Mouse (Mus musculus): ENCODE data around the gene Inpp5a.
"Not testable (repeated sequence)": the region's sequence is repeated elsewhere in the genome, so short reads cannot be mapped to it uniquely, and the experiment has no call there.

Inpp5a gene

DNA sequence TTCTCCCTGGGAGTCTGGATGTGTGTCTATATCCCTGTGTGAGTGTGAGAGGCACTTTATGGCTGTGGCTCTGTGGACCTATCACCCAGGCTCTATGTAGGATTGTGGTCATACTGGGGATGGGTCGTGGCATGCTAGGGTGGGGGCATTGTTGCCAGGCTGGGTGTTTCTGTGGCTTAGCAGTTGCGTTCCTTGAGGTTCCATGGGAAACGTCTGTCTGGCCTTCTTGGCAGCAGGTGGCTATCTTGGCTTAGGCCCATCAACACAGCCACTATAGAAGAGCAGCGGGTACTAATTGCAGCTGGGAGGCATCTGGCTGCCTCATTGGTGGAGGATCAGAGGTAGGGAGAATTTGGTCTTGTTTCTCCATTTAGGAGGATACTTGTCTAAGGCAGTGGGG lies 10.7 kb downstream of the Inpp5a start:
- DNase-seq (ENCODE audit: low read depth in 1 of 2, low spot score in 2 of 2) = no peak

DNA sequence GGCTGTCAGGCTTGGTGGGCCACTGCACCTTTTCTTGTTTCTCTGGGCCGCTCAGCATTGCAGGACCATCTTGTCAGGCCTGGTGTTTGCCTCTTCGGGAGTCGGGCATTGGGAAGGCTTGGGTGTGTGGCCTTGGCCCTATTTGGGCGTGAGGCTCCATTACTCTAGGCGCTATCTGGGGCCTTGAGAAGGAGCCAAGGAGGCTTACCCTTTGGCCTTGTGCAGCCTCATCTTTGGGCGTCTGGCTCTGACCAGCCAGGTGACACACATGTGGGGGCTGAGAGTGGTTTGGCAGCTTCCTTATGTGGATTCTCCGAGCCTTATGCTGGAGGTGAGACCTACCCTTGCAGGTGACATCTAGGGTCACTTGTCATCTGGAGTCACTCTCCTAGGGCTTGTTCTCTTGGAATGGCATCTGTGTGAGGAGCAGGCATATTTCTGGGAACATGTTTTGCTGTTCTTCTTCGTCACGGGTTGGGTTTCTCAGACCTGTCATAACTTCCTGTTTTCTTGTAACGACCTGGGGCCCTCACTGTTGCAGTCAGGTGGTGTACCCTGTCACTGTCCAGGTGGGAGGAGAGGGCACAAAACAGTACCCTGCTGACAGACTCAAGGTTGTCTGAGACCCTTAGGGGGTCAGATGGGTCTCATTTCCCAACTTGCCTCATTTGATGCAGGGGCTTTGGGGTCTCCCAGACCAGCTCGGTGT lies 11.2 kb downstream of the Inpp5a start:
- no peak for DNase-seq (ENCODE audit: low read depth in 1 of 2, low spot score in 2 of 2)

DNA sequence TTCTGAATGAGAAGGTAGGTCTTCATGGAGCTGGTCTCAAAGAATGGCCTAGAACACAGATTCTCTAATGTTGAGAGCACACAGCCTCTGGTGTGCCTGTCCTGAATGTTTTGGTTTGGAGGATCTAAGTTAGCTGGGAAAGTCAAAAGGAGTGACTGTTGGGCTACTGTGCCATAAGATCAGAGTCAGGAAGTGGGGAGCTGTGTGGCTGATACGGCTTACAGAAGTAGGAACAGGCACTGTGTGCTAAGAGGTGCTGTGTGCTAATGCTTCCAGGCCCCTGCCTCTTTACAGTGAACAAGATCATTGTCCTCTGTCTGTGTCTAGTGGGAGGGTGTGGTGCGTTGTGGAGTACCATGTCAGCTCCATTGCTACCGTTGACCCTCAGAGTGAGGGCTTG lies 12.0 kb downstream of the Inpp5a start:
- DNase-seq (ENCODE audit: low read depth in 1 of 2, low spot score in 2 of 2) = no peak

DNA sequence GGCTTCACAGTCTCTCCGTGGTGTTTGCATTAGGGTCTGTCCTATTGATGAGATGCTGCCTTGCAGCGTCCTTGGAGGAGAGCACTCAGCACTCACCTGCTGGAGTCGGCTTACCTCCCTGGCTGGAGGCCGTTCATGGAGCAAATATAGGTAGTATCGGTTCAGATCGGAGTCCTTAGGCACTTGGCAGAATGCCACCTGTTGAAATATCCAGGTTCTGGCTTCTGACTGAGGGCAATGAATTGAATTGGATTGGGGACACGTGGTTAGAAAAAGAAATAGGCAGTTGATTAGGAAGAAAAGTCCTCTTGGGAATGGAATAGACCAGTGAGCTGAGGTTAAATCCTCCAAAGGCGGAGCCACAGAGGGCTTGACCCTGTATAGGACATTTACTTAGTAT lies 12.9 kb downstream of the Inpp5a start:
- no peak for DNase-seq (ENCODE audit: low read depth in 1 of 2, low spot score in 2 of 2)

DNA sequence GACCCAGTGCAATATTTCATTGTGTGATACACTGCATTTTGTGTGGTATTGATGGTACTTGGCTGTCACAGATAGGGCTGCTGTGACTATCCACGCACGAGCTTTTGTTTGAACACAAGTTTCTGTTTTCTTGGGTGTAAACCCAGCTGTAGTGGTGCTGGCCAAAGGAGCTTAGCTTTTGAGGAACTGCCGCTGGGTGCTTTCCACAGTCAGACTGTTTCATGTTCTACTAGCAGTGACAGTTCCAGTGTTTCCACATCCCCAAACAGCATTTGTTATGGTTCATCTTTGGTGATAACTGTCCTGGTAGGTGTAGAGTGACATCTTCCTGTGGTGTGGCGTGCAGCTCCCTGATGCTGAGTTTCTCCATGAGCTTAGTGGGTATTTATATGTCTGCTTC lies 13.8 kb downstream of the Inpp5a start:
- DNase-seq (ENCODE audit: low read depth in 1 of 2, low spot score in 2 of 2) = peak; percentile 32 to 62

DNA sequence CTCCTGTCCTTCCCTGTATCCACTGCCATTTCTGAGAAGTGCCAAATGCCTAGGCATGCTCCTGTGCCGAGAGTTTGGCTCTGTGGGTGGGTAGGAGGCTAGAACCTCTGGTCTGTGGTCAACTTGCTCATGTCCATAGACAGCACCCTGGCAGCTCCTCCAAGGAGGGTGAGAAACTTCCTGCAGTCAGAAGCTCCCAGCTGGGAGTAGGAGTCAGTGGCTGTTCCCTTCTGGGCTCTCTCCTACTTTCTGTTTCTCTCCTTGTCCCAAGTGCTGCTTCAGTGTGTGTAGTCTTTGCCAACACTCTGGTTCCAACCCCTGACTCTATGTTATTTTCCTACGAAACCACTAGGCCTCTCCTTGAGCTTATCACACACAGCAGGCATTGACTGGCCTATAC lies 17.7 kb downstream of the Inpp5a start:
- no peak for DNase-seq (ENCODE audit: low read depth in 1 of 2, low spot score in 2 of 2)

DNA sequence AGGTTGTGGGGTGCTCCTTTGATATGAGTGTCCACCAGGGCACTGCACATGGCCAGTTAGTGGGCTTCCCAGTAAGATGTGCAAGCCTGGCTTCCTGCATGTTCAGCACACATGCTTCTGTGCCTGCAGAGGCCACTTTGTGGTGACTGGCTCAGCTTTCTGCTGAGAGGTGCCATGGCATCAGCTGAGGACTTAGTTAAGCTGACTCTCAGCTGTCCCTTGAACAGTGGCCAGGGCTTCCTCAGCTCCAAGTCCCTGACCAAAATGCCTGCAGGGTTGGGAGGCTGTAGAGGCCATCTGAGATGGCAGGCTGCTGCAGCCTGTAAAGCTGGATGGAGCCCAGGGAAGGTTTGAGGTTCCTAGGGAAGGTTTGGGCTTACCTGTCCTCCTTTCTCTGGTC lies 19.1 kb downstream of the Inpp5a start:
- no peak for DNase-seq (ENCODE audit: low read depth in 1 of 2, low spot score in 2 of 2)

DNA sequence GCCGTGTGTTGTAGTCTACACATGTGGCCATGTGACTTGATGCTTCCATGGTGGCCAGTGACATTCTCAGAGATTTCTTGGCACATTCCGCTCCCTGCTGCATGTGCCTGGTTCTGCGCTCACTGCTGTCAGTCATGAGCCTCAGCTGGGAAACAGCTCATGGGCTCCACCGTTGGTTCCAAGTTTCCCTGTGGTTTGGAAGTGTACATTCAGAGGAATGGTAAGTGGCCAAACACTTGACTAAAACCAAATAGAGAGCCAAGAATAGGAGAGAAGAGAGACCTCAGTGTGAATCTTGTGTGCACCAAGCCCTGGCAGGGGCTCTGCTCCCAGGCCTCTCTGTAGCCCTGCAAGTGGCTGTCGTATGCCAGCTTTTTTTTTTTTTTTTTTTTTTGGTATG lies 21.0 kb downstream of the Inpp5a start:
- DNase-seq (ENCODE audit: low read depth in 1 of 2, low spot score in 2 of 2) = no peak

DNA sequence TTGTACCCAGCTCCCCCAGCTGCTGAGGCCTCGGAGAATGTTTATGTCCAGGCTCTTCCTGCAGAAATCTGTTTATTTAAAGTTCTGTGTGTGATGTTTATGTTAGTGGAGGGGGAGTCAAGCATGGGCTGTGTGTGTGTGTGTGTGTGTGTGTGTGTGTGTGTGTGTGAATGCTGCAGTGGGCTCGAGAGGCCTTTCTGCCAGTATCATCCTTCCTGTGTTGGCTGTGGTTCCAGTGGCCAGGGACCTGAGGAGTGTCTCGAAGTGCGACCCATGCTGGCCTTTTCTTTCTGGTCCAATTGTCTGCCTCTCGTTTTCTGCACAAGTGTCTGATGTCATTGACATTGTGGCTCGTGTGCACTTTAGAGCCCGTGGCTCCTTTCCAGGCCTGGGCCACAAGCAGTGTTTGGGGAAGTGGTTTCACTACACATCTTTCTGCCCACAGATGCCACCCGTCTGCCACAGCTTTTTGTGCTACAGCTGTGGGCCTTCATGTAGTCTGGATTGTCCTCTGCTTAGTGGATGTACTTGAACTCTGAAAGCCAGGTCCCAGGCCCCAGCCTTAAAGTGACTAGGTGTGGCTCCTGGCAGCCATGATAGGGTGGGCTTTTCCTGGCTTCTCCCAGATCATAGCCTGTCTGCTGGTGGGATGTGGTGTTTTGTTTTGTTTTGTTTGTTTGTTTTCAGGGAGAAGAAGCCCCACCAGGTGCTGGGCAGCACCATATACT lies 23.5 kb downstream of the Inpp5a start:
- DNase-seq (ENCODE audit: low read depth in 1 of 2, low spot score in 2 of 2) = peak in 1 of 2 experiments; percentile 36

DNA sequence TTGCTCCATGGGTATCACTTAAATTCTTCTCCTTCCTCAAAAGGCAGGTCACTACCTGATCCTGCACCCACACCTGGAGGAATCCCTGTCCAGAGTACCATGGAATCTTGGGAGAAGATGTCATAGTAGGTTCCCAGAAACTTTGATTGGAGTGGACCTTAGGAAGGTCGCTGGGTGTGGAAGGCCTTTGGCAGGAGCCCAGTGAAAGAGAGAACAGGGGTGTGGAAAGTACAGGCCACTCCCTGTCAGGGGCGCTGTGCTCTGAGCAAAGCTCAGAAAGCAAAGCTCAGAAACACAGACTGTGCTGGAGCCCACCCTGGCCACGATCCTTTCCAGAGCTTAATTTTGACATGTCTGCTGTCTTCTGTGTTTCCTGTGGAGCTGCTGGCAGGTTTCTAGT lies 24.5 kb downstream of the Inpp5a start:
- DNase-seq (ENCODE audit: low read depth in 1 of 2, low spot score in 2 of 2) = no peak

DNA sequence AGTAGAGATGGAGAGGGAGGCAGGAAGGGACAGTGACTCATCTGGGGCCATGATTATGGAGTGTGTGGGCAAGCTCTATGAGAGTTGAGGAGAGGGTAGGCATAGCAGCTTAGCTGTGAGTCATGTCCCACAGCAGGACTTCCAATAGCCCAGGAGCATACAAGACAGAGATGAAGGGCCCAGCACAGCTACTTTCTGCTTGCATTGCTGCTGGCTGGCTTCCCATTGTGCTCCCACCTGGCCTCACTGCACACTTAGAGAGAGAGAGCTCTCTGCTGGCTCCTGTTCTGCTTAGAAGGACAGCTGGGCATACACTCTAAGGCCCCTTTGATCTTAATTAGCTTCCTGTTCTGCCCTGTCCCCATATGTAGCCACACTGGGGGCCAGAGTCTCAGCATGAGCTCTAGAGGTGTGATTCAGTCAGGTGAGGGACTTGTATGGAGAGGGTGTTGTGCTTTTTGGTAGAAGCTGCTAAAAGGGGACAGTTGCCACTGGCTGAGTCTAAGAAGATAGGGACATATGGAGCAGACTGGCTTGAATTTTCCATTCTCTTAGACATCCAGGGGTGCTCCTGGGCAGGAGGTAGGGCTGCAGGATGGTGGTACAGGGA lies 26.8 kb downstream of the Inpp5a start:
- DNase-seq (ENCODE audit: low read depth in 1 of 2, low spot score in 2 of 2) = no peak

DNA sequence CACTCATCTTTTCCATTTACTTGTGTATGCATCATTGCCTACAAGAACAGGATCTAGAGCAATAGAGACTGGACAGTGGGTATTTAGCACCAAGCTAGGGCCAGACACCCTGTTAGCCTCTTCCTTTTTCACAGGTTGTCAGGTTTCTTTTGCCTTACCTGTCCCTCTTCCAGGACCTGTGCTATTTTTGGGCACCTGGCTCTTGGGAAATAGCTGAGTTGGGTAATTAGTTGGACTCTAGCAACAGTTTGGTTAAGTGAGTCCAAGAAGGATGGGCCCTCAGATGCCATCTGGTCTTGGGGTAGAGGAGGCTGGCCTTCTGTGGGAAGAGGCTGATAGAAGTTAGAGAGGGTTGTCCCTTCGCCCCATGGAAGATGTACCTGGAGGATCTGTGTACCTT lies 29.5 kb downstream of the Inpp5a start:
- no peak for DNase-seq (ENCODE audit: low read depth in 1 of 2, low spot score in 2 of 2)

DNA sequence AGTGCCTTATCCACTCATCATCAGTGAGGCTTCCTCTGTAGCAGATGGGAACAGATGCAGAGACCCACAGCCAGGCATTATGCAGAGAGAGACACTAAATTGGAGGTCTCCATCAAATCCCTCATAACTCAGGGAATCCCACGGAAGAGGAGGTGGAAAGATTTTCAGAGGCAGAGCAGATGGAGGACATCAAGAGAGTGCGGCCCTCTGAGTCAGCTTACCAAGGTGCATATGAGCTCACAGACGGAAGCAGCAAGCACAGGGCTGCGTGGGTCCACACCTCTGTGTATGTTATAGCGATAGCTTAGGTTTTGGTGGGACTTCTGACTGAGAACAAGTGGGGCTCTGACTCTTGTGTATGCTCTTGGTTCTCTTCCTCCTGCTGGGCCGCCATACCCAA lies 33.9 kb downstream of the Inpp5a start:
- DNase-seq (ENCODE audit: low read depth in 1 of 2, low spot score in 2 of 2) = no peak

DNA sequence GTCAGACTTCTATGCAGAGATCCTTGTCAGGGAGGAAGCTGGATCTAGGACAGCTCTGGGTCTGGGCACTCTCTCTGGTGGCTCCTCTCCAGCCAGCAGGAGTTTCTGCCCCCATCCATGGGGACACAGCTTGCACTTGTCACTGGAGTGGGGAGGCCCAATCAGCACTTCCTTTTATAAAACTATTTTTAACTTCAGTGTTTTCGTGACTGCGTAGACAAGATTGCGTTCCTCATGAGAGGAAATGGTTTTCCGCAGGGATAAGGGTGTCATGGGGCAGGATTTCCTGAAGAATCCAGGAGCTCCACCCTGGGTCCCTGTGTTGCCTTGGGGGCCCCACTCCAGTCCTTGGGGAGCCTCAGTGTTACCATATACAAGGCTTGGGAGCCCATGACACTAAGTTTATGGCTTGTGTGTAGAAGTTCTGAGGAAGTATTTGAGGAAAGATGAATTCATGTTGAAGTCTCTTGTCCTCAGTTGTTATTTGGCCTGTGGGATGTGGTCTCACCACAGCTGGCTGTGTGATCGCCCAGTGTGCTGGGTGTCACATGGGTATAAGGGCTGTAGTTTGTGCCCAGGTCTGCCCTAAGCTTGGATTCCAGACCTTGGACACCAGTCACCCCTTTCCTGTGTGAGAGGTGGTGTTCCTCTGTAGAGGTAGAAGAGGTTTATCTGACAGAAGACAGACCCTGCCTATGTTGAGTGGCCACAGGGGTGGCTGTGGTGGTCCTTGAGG lies 45.4 kb downstream of the Inpp5a start:
- no peak for DNase-seq (ENCODE audit: low read depth in 1 of 2, low spot score in 2 of 2)

DNA sequence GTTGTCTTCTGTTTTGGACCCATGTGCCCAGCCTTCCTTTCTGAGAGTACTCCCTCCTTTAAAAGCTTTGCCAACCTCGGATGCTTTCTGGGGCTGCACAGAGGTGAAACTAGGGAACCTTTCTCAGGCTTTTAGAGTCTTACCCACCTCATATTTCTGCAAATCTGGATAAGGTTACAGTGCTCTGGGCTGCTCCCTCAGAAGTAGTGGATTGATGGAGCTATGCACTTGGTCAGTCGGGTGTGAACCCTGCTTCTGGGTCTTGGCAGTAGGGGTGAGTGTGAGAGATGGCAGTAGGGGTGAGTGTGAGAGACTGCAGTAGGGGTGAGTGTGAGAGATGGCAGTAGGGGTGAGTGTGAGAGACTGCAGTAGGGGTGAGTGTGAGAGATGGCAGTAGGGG lies 46.0 kb downstream of the Inpp5a start:
- DNase-seq (ENCODE audit: low read depth in 1 of 2, low spot score in 2 of 2) = not testable (repeated sequence)

DNA sequence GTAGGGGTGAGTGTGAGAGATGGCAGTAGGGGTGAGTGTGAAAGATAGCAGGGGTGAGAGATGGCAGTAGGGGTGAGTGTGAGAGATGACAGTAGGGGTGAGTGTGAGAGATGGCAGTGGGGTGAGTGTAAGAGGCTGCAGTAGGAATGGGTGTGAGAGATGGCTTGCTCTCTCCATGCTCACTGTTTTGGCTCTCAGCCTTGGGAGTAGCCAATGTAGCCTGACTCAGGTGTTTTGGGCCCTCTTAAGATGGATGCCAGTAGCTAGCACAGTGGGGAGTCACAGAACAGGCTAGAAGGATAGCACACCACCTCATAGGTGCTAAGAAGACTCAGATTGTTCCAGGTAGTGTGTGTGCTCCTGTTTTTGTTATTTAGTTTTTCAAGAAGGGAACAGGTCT lies 46.8 kb downstream of the Inpp5a start:
- no peak for DNase-seq (ENCODE audit: low read depth in 1 of 2, low spot score in 2 of 2)

DNA sequence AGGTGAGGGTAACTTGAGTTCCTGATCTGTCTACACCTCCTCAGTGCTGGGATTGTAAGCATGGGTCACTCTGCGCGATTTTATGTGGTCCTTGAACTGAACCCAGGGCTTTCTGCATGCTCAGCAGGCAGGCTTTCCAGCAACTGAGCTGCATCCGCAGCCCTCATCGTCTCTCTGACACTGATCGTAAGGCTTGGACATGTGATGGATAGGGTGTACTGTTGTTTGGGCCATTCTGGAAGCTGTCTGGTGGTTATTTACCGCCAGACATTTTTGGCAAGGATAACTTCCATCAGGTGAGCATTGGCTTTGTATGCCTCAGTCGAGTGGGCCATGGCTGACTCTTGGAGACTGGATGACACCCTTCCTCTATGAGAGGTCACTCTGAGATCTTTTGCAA lies 48.0 kb downstream of the Inpp5a start:
- no peak for DNase-seq (ENCODE audit: low read depth in 1 of 2, low spot score in 2 of 2)

DNA sequence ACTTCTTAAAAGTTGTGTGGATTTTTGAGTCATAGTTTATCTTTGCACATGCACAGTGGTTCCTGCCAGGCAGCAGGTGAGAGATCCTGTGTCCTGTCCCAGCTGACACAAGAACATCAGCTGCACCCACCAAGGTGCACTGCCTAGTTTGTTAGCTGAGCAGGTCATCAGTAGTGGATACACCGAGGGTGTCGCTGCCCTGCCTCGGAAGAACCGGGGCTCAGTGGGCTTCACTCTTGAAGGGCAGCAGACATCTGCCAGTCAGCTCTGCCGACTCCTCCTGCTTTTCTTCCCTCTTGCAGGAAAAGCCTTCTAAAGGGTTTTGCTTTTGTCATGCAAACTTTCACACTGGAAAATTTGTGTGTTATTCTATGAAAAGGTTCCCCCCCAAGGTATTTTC lies 48.6 kb downstream of the Inpp5a start:
- no peak for DNase-seq (ENCODE audit: low read depth in 1 of 2, low spot score in 2 of 2)

DNA sequence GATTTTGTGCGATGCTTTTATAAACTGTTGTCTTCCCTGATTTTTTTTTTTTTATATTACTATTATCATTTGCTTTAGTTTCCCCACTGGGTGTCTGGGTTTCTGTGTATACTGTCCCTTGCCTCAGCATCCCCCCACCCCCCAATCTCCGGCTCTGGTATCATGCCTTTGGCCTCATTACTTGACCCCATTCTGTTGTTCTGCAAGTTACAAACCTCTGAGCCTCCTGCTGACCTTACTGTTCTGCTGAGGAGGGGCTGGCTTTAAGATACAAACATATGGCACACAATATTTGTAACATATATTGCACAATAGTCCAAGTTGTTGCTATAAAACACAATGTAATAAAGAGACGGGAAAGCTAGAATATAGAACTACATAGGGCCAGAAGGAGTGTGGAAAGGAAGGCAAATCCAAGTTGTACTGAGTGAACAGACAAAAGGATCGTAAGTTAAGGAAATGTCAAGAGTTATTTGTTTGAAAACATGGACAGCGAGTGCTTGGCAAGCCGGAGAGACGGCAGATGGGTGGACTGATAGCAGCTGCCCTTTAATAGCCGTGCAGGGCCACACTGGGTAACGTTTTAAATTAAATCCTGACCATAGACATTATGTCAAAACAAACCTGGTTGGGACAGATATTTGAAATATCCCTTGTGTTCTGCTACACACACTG lies 49.2 kb downstream of the Inpp5a start:
- no peak for DNase-seq (ENCODE audit: low read depth in 1 of 2, low spot score in 2 of 2)

DNA sequence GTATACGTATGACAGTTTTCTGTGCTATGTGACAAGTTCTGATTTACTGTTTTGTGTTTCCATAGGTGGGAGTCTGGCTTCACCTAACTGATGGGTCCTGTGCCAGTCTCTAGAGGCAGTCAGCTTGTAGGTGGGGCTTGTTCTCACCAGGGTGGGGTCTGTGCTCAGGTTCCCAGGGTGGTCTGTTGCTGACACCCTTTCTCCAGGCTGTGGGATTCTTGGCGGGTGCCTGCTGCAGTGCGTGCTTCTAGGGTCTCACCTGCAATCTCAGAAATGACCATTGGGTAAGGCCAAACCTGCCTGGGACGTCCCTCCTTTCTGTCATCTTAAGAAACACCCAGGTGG lies 49.7 kb downstream of the Inpp5a start:
- DNase-seq (ENCODE audit: low read depth in 1 of 2, low spot score in 2 of 2) = no peak

DNA sequence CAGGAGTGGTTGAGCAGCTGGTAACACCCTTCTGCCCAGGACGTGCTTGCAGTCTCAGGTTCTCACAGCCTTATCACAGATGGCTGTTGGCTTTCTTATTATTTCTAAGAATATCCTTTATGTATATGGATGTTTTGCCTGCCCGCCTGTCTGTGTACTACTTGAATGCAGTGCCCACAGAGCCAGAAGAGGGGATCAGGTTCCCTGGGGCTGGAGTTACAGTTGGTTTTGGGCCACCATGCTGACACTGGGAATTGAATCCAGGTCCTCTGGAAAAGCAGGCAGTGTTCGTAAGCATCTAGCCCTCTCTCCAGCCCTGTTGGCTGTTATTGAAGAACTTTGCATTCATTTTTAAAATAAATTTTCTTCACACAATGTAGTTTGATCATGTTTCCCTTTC lies 50.1 kb downstream of the Inpp5a start:
- DNase-seq (ENCODE audit: low read depth in 1 of 2, low spot score in 2 of 2) = no peak
